Mouse (Mus musculus): ENCODE results near the gene Ralb. TPM values are rescaled to one million over a fixed set of nuclear protein-coding genes. Genes with fewer than 3 reads are reported as not detected.
A peak's percentile ranks its signal among the peaks of the same experiment; 100 is the strongest.

Gene Ralb
- polyA plus RNA-seq, 2 experiments: 49.4 to 110 TPM

DNA sequence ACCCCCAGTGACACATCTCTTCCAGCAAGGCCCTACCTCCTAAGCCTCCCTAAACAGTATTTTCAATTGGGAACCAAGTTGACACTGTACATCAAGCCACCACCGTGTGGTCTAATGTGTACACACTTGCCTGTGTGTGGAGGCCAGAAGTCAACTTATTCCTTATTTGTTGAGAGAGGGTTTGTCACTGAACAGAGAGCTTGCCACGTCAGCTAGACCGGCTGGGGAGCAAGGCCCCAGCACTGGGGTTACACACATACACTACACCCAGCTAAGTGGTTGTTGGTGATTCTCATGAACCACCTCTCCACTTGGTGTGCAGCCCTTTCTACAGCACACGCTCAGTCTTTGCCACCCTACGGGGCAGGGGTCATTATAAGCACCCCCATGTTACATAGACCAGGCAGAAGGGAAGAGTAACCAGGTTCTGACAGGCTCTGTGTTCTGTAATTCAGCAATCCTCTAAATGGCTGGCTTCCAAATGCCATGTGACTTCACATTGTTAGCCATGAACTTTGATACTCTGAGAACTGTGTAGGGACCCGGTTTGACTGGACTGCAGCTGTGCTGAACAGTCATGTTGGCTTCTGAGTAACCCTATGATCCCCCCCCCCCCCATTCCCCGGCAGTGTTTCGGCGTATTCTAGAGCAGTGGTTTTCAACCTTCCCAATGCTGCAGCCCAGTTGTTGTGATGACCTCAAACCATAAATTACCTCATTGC, 36.4 kb upstream of the Ralb start:
- no peak overlapping the region for H3K4me3 ChIP-seq (replicated peaks; ENCODE audit: low read length)
- H3K36me3 ChIP-seq (ENCODE audit: control insufficient read depth, insufficient read depth, low read length): no peaks in the 10 kb centered on the region
- no peaks in the 10 kb centered on the region for H3K4me1 ChIP-seq (ENCODE audit: control insufficient read depth, insufficient read depth, low read length)
- peak; percentile 84 for ATAC-seq (ENCODE audit: low FRiP score, low read depth)
- H3K9me3 ChIP-seq (ENCODE audit: control insufficient read depth, low read length): no peaks in the 10 kb centered on the region
- DNase-seq (ENCODE audit: low spot score): peak; percentile 55
- no peak overlapping the region for H3K4me2 ChIP-seq (replicated peaks; ENCODE audit: low read depth, low read length, severe bottlenecking)
- H3K27ac ChIP-seq (replicated peaks; ENCODE audit: low read depth, low read length): no peak overlapping the region
- no peak for TF ChIP-seq POLR2A (IDR thresholded peaks at IDR 0.05; ENCODE audit: borderline replicate concordance, extremely low read depth, insufficient read depth, insufficient read length)
- H3K9ac ChIP-seq (ENCODE audit: low read depth, low read length, severe bottlenecking): no peak overlapping the region
- no peaks in the 10 kb centered on the region for H3K27me3 ChIP-seq (ENCODE audit: control insufficient read depth, insufficient read depth, low read length)
- 88% methylated on average over 9 of the region's 9 CpGs for WGBS

DNA sequence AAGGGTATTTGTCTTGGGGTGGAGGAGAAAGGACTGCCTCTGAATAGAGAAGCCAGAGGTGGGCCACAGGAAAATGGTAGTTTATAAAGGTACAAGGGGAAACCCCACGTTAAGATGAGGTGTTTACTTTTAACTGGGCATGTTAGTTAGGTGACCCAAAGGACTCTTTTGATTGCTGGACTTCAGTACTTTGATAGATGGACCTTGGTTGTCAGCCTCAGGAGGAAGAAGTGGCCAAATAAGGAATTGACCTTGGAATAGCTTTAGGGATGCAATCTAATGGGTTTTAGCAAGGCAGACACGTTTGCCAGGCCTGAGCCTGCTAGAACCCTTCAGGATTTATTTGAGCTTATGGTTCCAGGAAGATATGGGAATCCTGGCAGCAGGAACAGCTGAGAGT, 34.7 kb upstream of the Ralb start:
- no peak for ATAC-seq (ENCODE audit: low FRiP score, low read depth)
- no peak overlapping the region for H3K9ac ChIP-seq (ENCODE audit: low read depth, low read length, severe bottlenecking)
- no peak for TF ChIP-seq POLR2A (IDR thresholded peaks at IDR 0.05; ENCODE audit: borderline replicate concordance, extremely low read depth, insufficient read depth, insufficient read length)

DNA sequence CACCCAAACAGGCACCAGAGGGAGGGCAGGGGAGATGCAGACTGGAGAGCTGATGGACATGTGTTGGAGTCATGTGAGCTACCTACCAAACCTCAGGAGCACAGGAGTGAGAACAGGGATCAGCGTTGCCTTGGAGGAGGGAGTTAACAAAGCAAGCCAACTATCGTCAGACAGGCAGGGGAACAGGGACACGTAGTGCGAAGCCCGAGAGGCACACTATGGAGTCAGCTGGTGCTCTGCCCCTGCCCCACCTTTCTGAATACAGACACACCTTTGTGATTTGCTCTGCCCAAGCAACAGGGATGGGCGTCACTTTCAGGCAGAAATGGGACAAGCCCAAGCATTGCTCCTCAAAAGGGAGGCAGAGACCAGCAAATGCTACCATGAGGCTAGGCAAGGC, 33.1 kb upstream of the Ralb start:
- no peak for TF ChIP-seq POLR2A (IDR thresholded peaks at IDR 0.05; ENCODE audit: borderline replicate concordance, extremely low read depth, insufficient read depth, insufficient read length)
- no peak overlapping the region for H3K4me2 ChIP-seq (replicated peaks; ENCODE audit: low read depth, low read length, severe bottlenecking)
- ATAC-seq (ENCODE audit: low FRiP score, low read depth) (no peak), DNase-seq (ENCODE audit: low spot score) (no peak)
- no peak overlapping the region for H3K4me3 ChIP-seq (replicated peaks; ENCODE audit: low read length)
- no peaks in the 10 kb centered on the region for H3K36me3 ChIP-seq (ENCODE audit: control insufficient read depth, insufficient read depth, low read length)
- WGBS: 90% methylated on average over 5 of the region's 6 CpGs
- no peaks in the 10 kb centered on the region for H3K4me1 ChIP-seq (ENCODE audit: control insufficient read depth, insufficient read depth, low read length)
- no peaks in the 10 kb centered on the region for H3K27me3 ChIP-seq (ENCODE audit: control insufficient read depth, insufficient read depth, low read length)
- no peaks in the 10 kb centered on the region for H3K9me3 ChIP-seq (ENCODE audit: control insufficient read depth, low read length)
- H3K27ac ChIP-seq (replicated peaks; ENCODE audit: low read depth, low read length): no peak overlapping the region
- H3K9ac ChIP-seq (ENCODE audit: low read depth, low read length, severe bottlenecking): no peak overlapping the region

More for the DNA sequence above, 34.7 kb upstream of the Ralb start:
- H3K36me3 ChIP-seq (ENCODE audit: control insufficient read depth, insufficient read depth, low read length): no peaks in the 10 kb centered on the region
- DNase-seq (ENCODE audit: low spot score): no peak
- no peak overlapping the region for H3K4me3 ChIP-seq (replicated peaks; ENCODE audit: low read length)
- no peaks in the 10 kb centered on the region for H3K27me3 ChIP-seq (ENCODE audit: control insufficient read depth, insufficient read depth, low read length)
- 52% methylated on average over 2 of the region's 2 CpGs for WGBS
- no peaks in the 10 kb centered on the region for H3K9me3 ChIP-seq (ENCODE audit: control insufficient read depth, low read length)
- H3K27ac ChIP-seq (replicated peaks; ENCODE audit: low read depth, low read length): no peak overlapping the region
- H3K4me2 ChIP-seq (replicated peaks; ENCODE audit: low read depth, low read length, severe bottlenecking): no peak overlapping the region
- H3K4me1 ChIP-seq (ENCODE audit: control insufficient read depth, insufficient read depth, low read length): no peaks in the 10 kb centered on the region

DNA sequence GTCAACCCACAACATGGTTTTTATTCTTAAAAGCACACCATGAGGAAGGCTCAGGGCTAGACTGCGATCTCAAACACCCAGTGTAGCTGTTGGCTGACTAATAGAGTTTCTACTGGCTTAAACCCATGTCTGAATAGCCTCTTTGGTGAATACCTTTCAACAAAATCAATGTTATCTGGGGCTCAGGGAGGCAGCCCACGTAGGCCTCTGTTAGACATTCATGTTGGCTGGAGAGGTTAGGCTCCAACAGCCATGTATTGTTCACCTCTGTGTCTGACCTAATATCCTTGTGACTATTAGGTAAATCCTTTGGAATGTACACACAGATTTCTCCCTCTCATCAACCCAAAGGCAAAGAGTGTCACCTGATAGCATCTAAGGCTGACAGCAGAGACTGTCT, 31.5 kb upstream of the Ralb start:
- Histone ChIP-seq H3K4me3 (replicated peaks; ENCODE audit: low read length) (no peak overlapping the region), H3K27ac (replicated peaks; ENCODE audit: low read depth, low read length) (no peak overlapping the region), H3K9ac (ENCODE audit: low read depth, low read length, severe bottlenecking) (no peak overlapping the region), H3K4me1 (ENCODE audit: control insufficient read depth, insufficient read depth, low read length) (no peaks in the 10 kb centered on the region), H3K9me3 (ENCODE audit: control insufficient read depth, low read length) (no peaks in the 10 kb centered on the region), H3K36me3 (ENCODE audit: control insufficient read depth, insufficient read depth, low read length) (no peaks in the 10 kb centered on the region), H3K27me3 (ENCODE audit: control insufficient read depth, insufficient read depth, low read length) (no peaks in the 10 kb centered on the region), H3K4me2 (replicated peaks; ENCODE audit: low read depth, low read length, severe bottlenecking) (no peak overlapping the region)
- DNase-seq (ENCODE audit: low spot score) (no peak), ATAC-seq (ENCODE audit: low FRiP score, low read depth) (no peak)
- 86% methylated on average over 2 of the region's 2 CpGs for WGBS
- TF ChIP-seq POLR2A (IDR thresholded peaks at IDR 0.05; ENCODE audit: borderline replicate concordance, extremely low read depth, insufficient read depth, insufficient read length): no peak

DNA sequence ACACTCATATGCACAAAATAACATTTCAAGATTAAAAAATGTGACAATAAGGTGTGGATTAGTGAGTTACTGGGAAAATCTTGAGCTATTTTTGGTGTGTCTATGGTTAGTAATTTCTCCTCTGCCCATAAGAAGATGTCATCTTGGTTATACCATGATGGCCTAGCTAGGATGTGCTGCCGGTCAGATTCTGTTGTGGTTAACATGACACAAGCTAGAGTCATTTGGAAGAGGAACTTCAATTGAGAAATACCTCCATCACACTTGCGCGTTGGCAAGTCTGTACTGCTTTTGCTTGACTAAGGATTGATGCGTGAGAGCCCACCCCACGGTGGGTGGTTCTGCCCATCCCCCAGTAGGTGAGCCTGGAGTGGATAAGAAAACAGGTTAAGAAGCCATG, 29.7 kb upstream of the Ralb start:
- Histone ChIP-seq H3K9ac (ENCODE audit: low read depth, low read length, severe bottlenecking) (no peak overlapping the region), H3K4me3 (replicated peaks; ENCODE audit: low read length) (no peak overlapping the region), H3K9me3 (ENCODE audit: control insufficient read depth, low read length) (no peaks in the 10 kb centered on the region), H3K27ac (replicated peaks; ENCODE audit: low read depth, low read length) (no peak overlapping the region), H3K4me2 (replicated peaks; ENCODE audit: low read depth, low read length, severe bottlenecking) (no peak overlapping the region), H3K36me3 (ENCODE audit: control insufficient read depth, insufficient read depth, low read length) (no peaks in the 10 kb centered on the region), H3K4me1 (ENCODE audit: control insufficient read depth, insufficient read depth, low read length) (no peaks in the 10 kb centered on the region), H3K27me3 (ENCODE audit: control insufficient read depth, insufficient read depth, low read length) (no peaks in the 10 kb centered on the region)
- no peak for DNase-seq (ENCODE audit: low spot score)
- 92% methylated on average over 5 of the region's 5 CpGs for WGBS
- no peak for TF ChIP-seq POLR2A (IDR thresholded peaks at IDR 0.05; ENCODE audit: borderline replicate concordance, extremely low read depth, insufficient read depth, insufficient read length)
- ATAC-seq (ENCODE audit: low FRiP score, low read depth): no peak
